Mouse (Mus musculus) testis, adult 2 months (tissue): ENCODE data around the gene Bst2.

Experiments
- CTCF ChIP-seq: fragments of 200-500 bp; IDR thresholded peaks from 2 replicates; pipeline ENCODE4 v1.5.1; 2012; ENCODE audit warnings: low read depth, mild to moderate bottlenecking, inconsistent platforms, low read length, moderate library complexity; ENCODE audit not compliant: control insufficient read depth, insufficient read depth, insufficient replicate concordance
- POLR2A ChIP-seq: fragments of 200-500 bp; IDR thresholded peaks from 2 replicates; pipeline ENCODE4 v1.6.1; 2012; ENCODE audit warnings: low read depth, mild to moderate bottlenecking, inconsistent platforms, low read length, moderate library complexity; ENCODE audit not compliant: control insufficient read depth

GRCm38 (mm10) chr8:71575020-71575419 lies 37.8 kb upstream of the Bst2 start:
- TF ChIP-seq POLR2A, result no peak
- TF ChIP-seq CTCF, result no peak
